Mouse (Mus musculus) layer of hippocampus, adult 11-12 months (tissue): Measurements from ENCODE around the gene Sap30.
"Not testable (repeated sequence)": the region's sequence is repeated elsewhere in the genome, so short reads cannot be mapped to it uniquely, and the experiment has no call there.

ENCODE experiments used
- DNase-seq: peaks from one replicate; pipeline ENCODE4 v3.0.0; 2022; ENCODE audit warnings: low spot score

Sap30 gene

GRCm38 (mm10) chr8:57487441-57488155, at the start of gene Sap30:
Gene Sap30 (minus strand): TSS chr8:57487860.
- DNase-seq = peak; percentile 96

GRCm38 (mm10) chr8:57536167-57536566, 48.5 kb upstream of the Sap30 start:
- no peak for DNase-seq

- no peak for DNase-seq
These were observed 46.8 kb upstream of the Sap30 start for GRCm38 (mm10) chr8:57534495-57534894.

GRCm38 (mm10) chr8:57533106-57533505, 45.4 kb upstream of the Sap30 start:
- no peak for DNase-seq

- no peak for DNase-seq
These were observed 44.6 kb upstream of the Sap30 start for GRCm38 (mm10) chr8:57532223-57532622.

- peak; percentile 65 for DNase-seq
These were observed 43.1 kb upstream of the Sap30 start for GRCm38 (mm10) chr8:57530666-57531349.

- no peak for DNase-seq
These were observed 42.6 kb upstream of the Sap30 start for GRCm38 (mm10) chr8:57530238-57530637.

- DNase-seq = no peak
These were observed 40.4 kb upstream of the Sap30 start for GRCm38 (mm10) chr8:57528036-57528435.

- DNase-seq = no peak
These were observed 32.6 kb upstream of the Sap30 start for GRCm38 (mm10) chr8:57520186-57520786.

GRCm38 (mm10) chr8:57517723-57518122, 30.1 kb upstream of the Sap30 start:
- no peak for DNase-seq

- DNase-seq = not testable (repeated sequence)
These were observed 29.0 kb upstream of the Sap30 start for GRCm38 (mm10) chr8:57516685-57517084.

GRCm38 (mm10) chr8:57513178-57513661, 25.6 kb upstream of the Sap30 start:
- not testable (repeated sequence) for DNase-seq

GRCm38 (mm10) chr8:57512141-57513056, 24.7 kb upstream of the Sap30 start:
- DNase-seq = peak; percentile 17

- DNase-seq = peak; percentile 99
These were observed 23.9 kb upstream of the Sap30 start, which contains the start of gene Hmgb2 for GRCm38 (mm10) chr8:57511316-57512118. Gene Hmgb2 (plus strand): TSS chr8:57511907.

GRCm38 (mm10) chr8:57510791-57511315, 23.2 kb upstream of the Sap30 start:
- DNase-seq = no peak

- no peak for DNase-seq
These were observed 21.0 kb upstream of the Sap30 start for GRCm38 (mm10) chr8:57508657-57509056.

- DNase-seq = no peak
These were observed 19.9 kb upstream of the Sap30 start for GRCm38 (mm10) chr8:57507556-57508063.

GRCm38 (mm10) chr8:57505500-57505899, 17.8 kb upstream of the Sap30 start:
- DNase-seq = not testable (repeated sequence)

GRCm38 (mm10) chr8:57503641-57504040, 16.0 kb upstream of the Sap30 start:
- DNase-seq = peak; percentile 70

- DNase-seq = peak; percentile 27
These were observed 11.3 kb upstream of the Sap30 start for GRCm38 (mm10) chr8:57498847-57499511.
